Mouse (Mus musculus) brain, embryonic 14.5 days (tissue): ENCODE measurements around the gene Gtf3c1. TPM values are rescaled to one million over a fixed set of nuclear protein-coding genes. Genes with fewer than 3 reads are reported as not detected.

ENCODE experiments used
- DNase-seq: peaks from one replicate; pipeline ENCODE4 v3.0.0-alpha.2; 2011; ENCODE audit warnings: low read depth
- CTCF ChIP-seq: fragments of 200-500 bp; IDR thresholded peaks from 2 replicates; pipeline ENCODE4 v1.5.1; 2012; ENCODE audit warnings: inconsistent platforms, mild to moderate bottlenecking, moderate library complexity, borderline replicate concordance; ENCODE audit not compliant: insufficient read depth, insufficient read length; ENCODE audit errors: extremely low read depth
- POLR2A ChIP-seq: fragments of 200-500 bp; IDR thresholded peaks from 2 replicates; pipeline ENCODE4 v1.6.1; 2012; ENCODE audit warnings: mild to moderate bottlenecking, inconsistent platforms, borderline replicate concordance; ENCODE audit not compliant: poor library complexity, insufficient read depth, insufficient read length, severe bottlenecking; ENCODE audit errors: extremely low read depth
- polyA plus RNA-seq: library from polyadenylated mRNA; depleted of rRNA; stranded (reverse); fragments of >200 nt; gene quantifications from 2 replicates; pipeline ENCODE4 v1.2.3, GENCODE M21; 2012

Gtf3c1 gene
- polyA plus RNA-seq, 1 experiment = 67.0 TPM

DNA sequence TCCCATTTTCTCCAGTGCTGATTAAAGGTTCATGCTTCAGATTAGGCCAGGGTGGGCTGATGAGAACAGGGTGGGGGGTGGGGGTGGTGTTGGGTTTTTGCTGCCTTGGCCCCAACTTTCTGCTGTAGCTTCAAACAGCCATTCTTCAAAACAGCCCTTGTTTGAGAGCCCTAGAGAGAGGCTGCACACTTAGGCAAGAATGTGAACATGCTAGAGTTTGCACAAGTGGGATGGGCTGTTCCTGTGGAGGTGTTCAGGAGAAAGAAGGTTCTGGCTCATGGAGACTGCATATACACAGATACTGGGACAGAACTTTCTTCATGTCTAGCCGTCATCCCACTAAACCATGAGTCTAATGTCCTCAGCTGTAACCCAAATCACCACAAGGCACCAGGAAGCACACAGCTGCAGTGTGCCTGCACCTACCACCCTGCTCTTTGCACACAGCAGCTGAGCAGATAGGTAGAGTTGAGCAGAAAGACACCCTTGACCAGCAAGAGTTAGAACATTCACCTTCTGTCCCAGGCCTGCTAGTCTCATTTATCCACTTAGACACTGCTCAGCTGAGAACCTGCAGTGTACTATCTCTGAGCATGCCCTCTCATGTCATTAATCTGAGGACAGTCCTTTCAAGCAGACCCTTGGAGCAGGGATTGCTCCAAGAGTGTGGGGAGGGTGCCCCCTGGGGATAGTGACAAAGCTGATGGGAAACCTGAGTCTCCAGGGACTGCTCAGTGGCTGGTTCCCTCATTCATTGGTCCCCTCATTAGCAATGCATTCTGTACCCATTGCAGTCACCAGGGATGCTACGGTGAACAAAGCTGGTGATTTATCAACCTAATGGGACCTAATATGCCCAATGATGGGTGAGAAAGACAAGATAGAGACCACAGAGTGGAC lies 101.1 kb downstream of the Gtf3c1 start:
- TF ChIP-seq POLR2A (no peak), CTCF (no peak)
- DNase-seq = no peak

DNA sequence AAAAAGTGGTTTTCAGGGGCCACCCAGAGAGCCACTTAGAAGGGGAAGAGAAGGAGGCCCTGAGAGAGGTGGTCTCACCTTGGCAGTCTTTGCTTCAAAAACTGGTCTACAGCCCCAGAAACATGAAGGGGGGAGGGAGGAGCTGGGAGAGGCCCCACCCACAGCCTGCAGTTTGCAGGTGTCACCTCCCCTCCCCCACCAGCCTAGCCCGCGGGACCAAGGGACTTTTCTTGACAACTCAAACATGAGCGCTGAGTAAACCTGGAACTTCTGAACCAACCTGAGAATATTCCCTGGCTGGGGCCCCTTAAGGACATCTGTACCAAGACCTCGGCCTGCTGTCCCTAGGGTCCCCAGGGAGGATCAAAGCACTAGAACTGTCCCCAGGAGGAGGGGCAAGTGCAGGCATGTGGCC lies 101.8 kb downstream of the Gtf3c1 start:
- TF ChIP-seq POLR2A (no peak), CTCF (no peak)
- no peak for DNase-seq

DNA sequence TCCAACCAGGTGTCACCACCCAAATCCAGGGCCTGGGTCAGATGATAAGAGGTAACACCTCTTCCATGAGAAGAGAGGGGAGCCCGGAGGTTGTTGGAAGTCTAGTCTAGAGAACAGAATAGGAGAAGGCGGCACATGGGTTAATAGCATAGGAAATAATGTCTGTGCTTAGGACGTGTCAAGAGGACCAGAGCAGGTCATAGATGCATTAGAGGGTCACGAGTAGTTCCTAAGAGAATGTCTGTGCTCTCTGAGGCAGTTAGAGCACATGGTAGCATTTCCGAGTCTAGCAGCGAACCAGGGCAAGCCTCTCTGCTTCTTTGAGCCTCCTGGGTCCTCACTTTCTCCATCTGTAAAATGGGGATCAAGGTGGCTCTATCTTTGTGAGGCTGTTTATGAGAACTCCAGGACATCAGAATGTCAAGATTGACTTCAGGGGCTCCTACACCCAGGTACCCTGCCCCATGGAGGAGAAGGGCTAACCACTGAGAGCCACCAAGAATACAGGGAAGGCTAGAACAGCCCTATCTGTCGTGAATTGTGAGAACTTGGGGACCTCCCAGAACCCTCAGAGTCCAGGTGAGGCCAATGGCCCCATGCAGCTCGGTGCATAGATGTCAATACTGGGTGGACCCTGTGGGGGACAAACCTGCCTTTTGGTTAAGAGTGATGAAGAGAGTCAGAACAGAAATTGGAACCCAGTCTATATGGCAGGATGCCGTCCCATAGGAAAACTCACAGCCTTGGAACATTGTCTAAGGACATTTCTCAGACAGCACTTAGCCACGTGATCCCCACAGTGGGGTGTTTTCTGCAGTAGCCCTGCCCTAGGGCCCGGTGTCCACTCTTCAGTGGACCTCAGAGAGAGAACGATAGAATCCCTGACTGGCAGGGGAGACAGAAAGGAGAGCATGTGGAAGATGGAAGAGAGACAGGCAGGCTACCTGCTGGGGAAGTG lies 102.9 kb downstream of the Gtf3c1 start:
- TF ChIP-seq POLR2A = no peak
- no peak for TF ChIP-seq CTCF
- DNase-seq = no peak

DNA sequence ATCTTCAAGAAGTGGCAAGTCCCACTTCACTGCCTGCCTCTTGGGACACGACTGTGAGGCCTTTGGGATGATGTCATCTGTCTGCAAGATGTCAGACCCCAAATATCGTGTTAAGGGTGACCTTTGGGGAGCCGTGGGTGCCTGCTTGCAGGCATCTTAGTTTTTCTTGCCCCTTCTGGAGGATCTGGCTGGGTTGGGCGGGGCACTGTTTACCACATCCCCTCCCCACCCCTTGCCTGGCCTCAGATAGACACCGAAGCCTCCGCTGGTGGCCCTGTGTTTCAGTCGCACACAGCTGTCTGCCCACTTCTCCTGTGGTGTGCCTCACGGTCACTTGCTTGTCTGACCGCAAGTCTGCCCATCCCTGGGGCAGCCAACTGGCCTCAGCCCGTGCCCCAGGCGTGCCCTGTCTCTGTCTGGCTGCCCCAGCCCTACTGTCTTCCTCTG lies 104.4 kb downstream of the Gtf3c1 start, which contains the start of gene Il21r:
Gene Il21r, plus strand, starts transcription at position 245 of the 447 bp plus-strand sequence.
- no peak for DNase-seq
- TF ChIP-seq POLR2A (no peak), CTCF (no peak)

GRCm38 (mm10) chr7:125601821-125602448 lies 105.6 kb downstream of the Gtf3c1 start:
- DNase-seq = no peak
- TF ChIP-seq POLR2A (no peak), CTCF (no peak)

- no peak for TF ChIP-seq POLR2A
- no peak for TF ChIP-seq CTCF
- DNase-seq = no peak
Observed at GRCm38 (mm10) chr7:125601280-125601670, 106.3 kb downstream of the Gtf3c1 start.

GRCm38 (mm10) chr7:125600612-125601279 lies 106.8 kb downstream of the Gtf3c1 start:
- TF ChIP-seq POLR2A (no peak), CTCF (no peak)

DNA sequence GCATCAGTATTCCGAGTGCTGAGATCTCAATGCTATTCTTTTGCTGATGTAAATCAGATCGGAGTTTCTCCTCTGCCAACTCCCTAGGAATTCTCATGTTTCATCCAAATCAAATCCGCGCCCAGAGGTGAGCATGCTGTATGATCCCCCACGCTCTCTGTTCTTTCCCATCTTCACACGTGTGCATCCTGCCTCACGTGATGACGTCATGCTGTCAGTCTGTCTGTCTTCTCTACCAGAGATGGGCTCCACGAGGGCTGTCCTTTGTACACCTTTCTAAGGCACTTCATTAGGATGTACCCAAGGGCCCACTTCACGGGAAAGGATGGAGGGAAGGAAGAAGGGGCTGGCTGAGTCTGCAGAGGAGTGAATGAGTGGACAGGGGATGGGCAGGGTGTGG lies 107.4 kb downstream of the Gtf3c1 start:
- DNase-seq = no peak
- no peak for TF ChIP-seq POLR2A
- no peak for TF ChIP-seq CTCF

More at GRCm38 (mm10) chr7:125600612-125601279, 106.8 kb downstream of the Gtf3c1 start:
- no peak for DNase-seq

DNA sequence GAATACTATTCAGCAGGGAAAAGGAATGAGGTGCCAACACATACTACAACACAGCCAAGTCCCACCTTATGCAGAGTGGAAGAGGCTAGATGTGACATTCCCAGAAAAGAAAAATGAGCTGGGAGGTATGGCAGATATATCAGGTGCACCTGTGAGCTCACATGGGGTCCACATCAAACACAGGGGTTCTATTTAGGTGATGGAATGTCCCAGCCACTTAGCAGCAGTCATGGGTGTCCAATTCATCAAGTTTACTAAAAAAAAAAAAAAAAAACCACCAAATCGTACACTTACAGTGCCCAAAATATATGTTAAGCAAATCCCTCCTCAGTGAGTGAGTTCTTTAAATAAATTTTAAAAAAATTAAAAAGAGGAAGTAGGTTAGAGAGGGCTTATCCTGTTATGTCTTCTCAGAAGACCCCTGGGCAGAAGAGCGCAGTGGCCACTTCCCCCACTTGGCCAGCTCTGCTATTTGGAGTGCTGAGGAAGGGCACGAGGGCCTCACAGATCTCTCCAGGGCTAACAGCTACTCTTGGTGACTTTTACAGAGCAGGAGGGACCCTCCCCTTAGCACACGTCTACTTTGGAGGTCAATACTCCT lies 108.1 kb downstream of the Gtf3c1 start:
- DNase-seq = no peak
- TF ChIP-seq POLR2A (no peak), CTCF (no peak)

- TF ChIP-seq CTCF = no peak
- DNase-seq = no peak
Observed at GRCm38 (mm10) chr7:125597516-125598347, 109.8 kb downstream of the Gtf3c1 start.

DNA sequence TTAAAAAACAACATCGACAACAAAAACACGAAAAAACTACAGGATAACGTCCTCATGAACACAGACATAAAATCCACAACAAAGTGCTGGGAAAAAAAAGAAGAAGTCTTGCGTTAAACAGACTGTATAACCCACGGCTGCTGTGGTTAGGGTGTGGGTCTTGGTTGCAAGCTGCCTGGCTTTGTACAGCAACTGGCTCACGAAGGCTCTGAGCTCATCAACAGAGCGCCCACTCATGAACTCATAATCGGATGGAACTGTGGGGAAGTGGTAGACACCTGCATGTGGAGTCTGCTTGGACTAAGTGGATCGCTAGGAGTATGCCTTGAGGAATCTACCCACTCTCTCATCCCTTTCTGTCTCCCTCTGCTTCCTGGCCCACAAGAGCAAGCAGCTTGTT lies 110.5 kb downstream of the Gtf3c1 start:
- no peak for DNase-seq

GRCm38 (mm10) chr7:125596406-125596805 lies 111.2 kb downstream of the Gtf3c1 start:
- TF ChIP-seq POLR2A (no peak), CTCF (no peak)
- no peak for DNase-seq

More for the DNA sequence above, 110.5 kb downstream of the Gtf3c1 start:
- TF ChIP-seq POLR2A = no peak
- TF ChIP-seq CTCF = no peak
